Mouse (Mus musculus): Measurements from ENCODE around the gene Rbm42.
A peak's percentile ranks its signal among the peaks of the same experiment; 100 is the strongest.

Rbm42 gene

DNA sequence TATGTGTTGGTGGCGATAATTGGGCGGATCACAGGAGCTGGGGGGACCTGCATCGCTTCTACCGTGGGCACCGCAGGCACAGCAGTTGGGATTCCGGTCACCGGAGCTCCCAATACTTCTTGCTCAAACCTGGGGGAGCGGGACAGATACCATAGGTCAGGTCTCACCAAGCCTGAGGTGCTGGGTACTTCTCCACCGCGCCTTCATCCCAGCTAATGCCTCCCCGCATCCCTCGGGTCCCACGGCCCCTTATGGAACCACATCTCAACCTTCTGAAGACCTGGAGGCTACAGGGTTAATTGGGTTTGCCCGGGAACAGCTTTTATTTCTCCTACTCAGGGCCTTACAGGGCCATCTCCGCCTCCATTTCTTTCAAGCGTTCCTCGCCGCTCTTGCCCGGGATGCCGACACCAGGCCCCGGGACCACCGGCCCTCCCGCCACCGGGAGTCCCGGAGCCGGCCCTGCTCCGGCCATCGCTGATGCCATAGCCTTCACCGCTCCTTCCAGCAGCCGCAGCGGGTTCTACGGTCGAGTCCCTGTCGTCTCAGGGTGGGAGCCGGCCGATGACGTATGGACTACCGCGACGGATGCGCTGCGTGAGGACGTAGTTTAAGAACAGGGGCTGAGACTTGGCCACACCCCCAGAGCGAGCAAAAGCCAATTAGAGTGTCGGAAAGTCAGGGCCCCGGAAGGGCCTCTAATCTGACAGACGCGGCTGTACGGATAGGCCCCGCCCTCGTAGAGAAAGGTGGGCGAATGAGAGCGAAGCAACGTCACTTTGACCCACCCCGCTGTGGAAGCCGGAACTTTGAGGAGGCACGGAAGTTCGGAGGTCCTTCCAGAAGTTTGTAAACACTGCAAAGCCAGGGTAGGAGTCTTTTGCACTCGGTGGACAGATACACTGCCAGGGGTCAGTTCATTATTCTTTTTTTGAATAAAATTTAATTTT is at the start of gene Rbm42:
Gene Rbm42 (minus strand): TSS at position 727 of the 950 bp plus-strand sequence.
- DNase-seq = peak; percentile 98 to 99

DNA sequence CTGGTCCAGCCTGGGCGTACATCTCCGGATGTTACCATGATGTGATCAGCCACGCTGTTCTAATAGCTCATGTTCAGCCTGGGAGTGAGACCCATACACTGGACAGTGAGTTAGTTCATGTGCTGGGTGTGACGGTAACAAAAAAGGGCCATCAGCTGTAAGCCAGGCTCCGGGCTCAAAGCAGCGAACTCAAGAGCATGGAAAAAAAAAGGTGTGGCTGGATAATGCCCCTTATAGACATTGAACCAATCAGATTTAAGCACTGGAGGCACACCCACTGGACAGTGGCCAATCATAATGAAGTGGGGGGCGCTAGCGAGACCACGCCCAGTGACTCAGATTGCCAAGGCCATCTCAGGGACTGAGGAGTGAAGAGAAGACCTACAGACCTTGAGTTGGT is 48.5 kb upstream of the Rbm42 start, which contains the start of gene 2200002J24Rik:
Gene 2200002J24Rik (plus strand): TSS at position 338 of the 400 bp plus-strand sequence.
- no peak for DNase-seq

DNA sequence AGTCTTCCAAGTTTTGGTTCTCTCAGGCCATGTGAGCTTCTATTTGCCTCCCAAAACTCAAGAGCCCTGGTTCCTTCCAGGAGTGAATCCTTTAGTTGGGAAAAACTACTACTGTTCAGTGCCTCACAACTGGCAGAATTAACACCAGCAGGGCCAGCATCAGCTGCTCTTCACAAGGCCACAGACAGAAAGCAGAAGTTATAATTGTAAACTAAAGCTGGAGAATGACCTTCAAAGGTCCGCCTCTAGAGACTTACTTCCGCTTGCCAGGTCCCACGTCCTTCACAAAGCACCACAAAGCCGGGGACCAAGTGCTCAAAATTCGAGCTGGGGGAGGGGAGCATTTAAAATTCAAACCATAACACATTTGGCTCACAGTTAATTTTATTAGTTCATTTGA is 48.0 kb upstream of the Rbm42 start:
- no peak for DNase-seq

DNA sequence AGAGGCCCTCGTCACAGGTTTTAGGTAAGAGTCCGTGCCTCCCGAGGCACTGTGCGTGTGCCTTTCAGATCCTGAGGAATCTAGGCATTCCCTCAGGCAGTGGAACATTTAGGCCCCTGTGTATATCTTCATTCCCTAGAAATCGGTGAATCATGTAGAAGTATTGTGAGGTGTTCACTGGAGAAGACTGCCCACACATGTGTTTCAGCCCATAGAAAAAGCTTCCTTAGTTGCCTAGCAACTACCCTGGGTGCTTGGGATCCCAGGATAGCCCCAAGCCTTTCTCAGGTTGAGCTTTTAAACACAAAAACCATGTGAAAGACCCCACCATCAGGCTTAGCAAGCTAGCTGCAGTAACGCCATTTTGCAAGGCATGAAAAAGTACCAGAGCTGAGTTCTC is 38.2 kb upstream of the Rbm42 start:
- DNase-seq = no peak

DNA sequence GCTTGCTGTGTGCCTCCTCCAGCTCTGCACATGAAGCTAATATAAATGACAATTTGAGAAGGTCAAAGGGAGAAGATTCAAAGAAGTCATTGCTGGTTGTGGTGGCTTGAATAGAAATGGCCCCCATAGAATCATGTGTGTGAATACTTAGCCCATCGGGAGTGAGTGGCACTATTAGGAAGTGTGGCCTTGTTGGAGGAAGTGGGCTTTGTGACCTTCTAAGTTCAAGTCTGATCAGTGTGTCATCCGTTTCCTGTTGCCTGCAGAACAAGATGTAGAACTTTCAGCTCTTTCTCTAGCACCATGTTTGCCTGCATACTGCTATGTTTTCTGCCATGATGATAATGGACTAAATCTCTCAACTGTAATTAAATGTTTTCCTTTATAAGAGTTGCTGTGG is 33.3 kb upstream of the Rbm42 start:
- no peak for DNase-seq

DNA sequence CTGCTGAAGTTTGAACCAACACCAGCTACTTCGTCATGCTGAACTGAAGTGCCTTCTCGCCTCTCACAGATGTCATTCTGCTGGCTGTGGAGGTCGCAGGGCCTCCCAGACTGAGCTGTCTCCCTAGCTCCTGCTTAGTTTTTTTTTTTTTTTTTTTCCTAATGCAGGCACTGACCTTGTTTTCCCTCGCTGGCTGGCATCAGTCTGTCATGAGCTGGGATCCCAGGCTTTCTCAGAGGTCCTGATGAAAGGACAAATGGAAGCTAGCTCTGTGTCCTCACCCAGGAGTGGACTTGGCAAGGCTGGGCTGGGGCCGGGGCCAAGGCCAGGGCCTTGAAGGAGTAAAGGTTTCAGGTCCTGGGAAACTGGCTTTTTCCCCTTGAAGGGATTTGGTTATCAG is 31.8 kb upstream of the Rbm42 start:
- no peak for DNase-seq

DNA sequence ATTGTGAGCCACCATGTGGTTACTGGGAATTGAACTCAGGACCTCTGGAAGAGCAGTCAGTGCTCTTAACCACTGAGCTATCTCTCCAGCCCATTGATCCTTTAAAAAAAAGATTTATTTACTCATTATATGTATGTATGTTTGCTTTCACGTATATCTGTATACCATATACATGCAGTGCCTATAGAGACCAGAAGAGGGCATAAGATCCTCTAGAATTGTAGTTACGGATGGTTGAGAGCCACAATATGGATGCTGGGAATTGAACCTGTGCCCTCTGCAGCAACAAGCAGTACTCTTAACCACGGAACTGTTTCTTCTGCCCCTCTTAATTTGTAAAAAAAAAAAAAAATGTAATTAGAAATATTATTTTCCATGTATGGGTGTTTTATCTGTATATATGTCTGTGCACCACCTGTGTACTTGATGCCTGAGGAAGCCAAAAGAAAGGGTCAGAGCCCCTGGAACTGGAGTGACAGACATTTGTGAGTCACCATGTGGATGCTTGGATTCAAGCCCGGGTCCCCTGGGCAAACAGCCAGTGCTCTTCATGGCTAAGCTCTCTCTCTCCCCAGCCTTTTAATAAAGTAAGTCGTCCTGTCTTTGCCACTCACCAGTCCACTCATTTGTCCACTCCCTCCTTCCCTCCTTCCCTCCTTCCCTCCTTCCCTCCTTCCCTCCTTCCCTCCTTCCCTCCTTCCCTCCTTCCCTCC is 28.3 kb upstream of the Rbm42 start:
- DNase-seq = no peak

DNA sequence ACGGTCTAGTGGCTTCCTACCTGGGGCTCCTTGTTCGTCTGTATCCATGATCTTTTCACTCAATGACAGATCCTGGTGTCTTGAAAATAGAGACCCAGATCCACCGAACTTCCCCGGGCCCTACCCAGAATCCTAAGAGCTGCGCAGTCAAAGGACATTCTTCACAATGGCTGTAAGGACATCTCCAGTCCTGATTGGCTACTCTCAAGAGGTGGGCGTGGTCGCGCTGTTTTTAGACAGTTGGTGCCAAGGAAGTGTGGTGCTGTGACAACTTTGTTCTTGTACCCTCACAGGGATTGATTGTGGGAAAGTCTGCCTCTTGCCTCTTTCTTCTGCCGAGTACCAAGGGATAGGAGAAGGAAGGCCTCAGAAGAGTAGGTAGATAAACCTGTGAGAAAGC is 21.4 kb upstream of the Rbm42 start, which contains the start of gene Pmis2:
Gene Pmis2 (minus strand): TSS at position 126 of the 400 bp plus-strand sequence.
- DNase-seq = no peak

DNA sequence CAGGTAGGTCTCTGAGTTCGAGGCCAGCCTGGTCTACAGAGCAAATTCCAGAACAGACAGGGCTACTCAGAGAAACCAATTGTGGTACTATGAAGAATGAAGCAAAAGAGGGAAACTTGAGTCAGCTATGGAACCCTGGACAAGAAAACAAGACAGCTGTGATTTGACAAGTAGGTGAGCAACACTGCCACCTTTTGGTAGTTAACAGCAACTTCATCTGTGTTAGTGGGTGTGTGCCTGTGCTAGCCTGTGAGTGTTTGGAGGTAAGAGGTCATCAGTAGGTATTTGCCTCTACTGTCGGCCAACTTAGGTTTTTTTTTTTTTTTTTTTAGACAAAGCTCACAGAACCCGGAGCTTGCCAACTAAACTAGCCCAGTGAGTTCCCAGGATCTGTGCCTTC is 19.1 kb upstream of the Rbm42 start:
- no peak for DNase-seq

DNA sequence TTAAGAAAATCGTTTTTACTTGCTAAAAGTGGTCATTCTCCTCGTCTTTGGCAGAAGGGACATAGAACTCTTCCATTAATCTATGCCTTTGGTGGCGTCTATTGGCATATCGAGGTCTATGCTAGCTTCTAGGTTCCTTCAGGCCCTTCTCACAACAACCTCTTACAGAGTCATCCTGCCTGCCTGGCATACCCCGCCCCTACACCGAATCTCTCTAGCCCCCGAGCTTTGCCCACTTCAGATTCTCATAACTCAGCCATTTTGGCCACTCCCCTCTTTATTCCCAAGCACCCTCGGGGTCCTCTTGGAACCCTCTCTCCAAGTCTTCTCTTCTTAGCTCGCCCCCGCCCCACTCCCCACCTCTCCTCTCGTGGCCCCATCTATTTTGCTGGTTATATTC is 15.2 kb upstream of the Rbm42 start:
- no peak for DNase-seq

DNA sequence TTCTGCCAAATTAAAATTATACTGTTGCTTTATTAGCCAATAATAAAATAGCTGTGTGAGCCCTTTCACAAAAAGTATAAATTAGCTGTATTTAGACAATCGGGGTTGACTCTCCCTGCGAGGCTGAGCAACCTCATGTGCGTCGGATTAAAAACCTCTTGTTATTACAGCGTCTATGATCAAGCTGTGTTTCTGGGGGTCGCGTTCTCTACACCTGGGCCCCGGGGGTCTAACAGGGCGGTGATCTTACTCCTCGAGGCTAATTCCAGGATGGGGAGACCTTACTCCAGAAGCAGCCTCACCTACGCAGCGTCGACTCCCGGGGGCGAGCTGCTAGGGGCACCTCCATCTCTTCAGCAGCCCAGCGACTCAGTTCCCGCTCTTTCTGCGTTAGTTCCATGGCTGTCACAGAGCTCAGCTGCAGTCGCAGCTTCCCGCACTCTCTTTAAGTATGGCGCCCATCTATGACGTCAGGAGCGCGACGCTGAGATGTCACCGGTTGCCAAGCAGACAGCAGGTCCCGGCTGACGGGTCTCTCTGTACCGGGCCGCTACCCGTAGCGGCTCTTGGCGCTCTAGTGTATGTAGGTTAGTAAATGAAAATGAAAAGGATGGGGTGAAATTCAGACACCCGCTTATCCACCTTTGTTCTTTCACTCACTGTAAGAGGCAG is 14.5 kb upstream of the Rbm42 start, which contains the start of gene Haus5:
Gene Haus5 (minus strand): TSS at position 466 of the 672 bp plus-strand sequence.
- peak; percentile 74 to 82 for DNase-seq

DNA sequence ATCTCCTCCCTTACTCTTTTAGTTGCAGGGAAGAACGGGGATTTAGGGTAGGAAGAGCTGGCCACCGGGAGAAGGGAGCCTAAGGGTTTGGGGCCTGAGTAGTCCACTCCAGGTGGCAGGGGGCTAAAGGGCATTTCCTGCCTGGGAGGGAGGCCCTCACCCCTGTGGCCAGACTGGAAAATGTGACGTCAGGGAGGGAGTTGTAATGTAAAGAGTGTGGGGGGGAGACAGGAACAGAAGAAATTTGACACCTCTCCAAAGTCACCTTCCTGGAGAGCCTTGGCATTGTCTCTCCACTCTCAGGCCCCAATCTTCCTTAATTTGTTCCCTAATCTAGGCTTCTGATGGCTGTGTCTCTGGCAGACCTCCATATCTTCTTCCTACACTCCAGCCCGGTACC is 11.0 kb downstream of the Rbm42 start:
- DNase-seq = no peak

DNA sequence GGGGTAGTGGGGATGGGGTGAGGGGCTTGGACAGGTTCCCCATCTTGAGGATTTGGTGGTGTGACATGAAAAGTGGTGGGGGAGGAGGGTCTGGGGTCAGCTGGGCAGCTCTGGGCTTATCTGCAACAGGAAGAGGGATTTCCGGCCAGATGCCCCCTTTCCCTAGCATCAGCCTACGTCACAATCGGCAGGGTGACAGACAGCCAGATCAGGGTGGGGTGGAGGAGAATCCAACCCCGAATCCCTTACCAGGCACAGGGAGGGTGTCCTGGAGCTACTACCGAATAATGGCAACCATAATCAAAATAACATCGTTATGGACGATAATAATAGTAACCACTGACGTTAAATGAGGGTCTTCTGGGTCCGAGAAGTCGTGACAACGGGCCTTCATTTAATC is 13.7 kb downstream of the Rbm42 start:
- DNase-seq = no peak

DNA sequence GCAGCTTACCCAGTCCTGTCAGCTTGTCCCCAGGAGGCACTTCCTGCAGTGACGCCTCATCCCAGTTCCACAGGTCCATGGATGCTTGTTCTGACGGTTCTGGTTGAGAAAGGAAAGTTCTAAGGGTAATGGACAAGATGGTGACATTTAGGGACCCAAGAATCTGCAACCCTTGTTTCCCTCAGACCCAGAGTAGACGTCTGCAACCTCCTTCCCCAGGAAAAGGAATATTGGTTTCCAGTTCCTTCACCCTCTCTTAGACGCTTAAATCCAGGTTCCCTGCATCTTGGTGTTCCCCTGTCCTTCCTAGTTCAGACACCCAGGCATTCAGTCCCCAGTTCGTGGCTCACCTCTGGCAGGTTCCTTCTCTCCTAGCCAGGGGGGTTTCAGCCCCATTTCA is 14.4 kb downstream of the Rbm42 start, which contains the start of gene Etv2:
Gene Etv2 (minus strand): TSS at position 101 of the 400 bp plus-strand sequence.
- DNase-seq = no peak

DNA sequence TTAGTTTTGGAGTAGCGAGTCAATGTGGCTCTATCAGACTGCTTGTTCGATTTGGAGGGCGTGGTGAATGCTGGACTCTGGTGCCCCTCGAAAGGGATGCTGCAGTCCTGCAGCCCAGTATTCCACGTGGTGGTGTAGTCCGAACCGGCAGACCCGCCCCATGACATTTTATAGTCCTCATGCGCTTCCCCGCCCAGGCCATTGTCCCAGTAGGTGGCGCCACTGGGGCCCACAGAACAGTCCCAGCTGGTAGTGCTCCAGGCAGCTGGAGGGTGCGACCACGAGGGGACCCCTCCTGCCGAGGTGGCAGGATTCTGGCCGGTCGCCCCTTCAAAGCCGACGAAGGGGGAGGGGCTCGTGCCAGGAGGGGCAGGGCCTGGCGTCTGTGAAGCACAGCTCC is 15.5 kb downstream of the Rbm42 start:
- peak; percentile 20 to 23 for DNase-seq

DNA sequence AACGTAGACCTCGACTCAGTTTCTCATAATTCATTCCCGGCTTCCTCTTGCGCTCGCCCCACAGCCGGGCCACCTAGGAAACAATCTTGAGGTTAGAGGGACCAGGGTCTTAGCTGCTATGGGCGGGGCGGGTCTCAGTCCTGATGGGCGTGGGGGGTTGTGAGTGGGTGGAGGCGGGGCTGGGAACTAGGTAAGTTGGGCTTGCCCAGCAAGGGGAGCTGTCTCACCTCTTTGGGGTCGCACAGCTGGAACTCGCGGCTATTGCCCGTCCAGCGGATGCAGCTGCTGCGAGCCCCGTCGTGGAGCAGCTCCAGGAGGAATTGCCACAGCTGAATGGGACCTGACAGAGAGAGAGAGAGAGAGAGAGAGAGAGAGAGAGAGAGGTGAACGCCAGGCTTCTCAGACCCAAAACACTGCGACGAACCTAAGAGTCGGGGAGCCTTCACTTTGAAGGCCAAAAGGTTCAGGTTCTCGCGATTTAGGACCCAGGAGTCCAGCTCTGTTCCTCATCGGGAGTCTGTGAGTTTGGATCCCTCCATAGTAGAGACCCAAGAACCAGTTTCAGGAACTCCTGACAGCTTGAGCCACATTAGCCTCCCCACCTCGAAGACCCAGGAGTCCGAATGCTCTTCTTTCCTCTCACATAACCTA is 16.2 kb downstream of the Rbm42 start:
- DNase-seq = no peak

DNA sequence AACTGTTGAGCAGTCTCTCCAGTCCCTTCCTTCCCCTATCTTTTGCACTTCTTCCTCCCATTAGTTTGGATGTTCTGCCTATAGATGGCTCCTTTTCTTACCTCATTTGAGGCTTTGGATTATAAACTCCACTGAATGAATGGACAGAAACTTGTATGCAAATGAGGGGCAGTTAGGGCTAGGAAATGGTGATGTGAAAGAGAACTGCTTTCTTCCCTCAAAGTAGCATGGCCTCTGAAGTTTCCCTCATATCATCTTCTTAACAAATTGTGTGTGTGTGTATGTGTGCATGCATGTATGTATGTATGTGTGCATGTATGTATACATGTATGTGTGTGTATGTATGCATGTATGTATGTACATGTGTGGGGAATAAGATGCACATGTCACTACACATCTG is 21.1 kb downstream of the Rbm42 start:
- no peak for DNase-seq

DNA sequence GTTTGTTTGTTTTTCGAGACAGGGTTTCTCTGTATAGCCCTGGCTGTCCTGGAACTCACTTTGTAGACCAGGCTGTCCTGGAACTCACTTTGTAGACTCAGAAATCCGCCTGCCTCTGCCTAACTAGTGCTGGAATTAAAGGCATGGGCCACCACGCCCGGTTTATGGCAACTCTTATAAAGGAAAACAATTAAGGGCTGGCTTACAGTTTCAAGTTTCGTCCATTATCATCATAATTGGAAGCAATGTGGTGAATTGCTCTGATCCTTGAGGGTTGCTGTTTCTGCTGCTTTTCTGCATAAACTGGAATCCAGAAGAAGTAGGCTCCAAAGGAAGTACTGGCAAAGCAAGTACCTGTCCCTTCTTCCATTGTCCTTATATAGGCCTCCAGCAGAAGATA is 23.5 kb downstream of the Rbm42 start:
- DNase-seq = no peak

DNA sequence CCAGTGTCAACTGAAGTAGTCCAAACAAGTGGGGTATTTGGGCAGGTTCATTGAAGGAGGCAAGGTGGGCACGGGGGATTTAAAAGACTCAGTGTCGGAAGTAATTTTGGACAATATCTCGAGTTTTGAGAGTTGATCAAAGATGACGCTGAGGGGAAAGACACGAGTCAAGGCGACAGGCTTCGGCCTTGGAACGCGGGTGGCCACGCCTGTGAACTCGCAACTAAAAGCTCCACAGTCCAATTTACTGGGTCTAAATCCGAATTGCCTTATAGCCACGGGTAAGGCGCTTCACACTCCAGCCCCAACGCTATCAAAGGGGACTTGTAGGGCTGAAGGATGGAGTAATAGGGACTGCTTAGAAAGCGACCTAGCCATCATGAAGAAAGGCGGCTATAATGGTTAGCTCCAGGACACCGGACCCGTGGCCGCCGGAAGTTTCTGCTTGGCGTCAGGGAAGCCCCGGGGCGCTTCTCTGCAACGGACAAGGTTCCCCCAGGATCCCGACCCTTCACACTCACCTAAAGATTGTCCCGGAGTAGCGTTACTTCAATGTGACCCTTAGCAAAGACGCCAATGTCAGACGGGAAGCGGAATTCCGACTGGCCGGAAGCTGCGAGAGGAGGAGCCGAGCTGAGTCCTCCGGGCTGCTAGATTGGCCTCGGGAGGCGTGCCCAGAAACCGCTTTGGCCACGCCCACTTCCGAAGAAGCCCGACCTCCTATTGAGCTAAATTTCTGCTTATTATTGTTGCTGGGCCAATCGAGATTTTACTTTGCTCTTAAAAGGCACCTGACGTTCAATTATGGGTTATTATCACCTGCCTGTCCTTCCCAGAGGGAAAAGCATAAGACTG is 24.4 kb downstream of the Rbm42 start, which contains the start of gene Cox6b1:
Gene Cox6b1 (minus strand): TSS at position 622 of the 855 bp plus-strand sequence.
- peak; percentile 75 to 78 for DNase-seq

DNA sequence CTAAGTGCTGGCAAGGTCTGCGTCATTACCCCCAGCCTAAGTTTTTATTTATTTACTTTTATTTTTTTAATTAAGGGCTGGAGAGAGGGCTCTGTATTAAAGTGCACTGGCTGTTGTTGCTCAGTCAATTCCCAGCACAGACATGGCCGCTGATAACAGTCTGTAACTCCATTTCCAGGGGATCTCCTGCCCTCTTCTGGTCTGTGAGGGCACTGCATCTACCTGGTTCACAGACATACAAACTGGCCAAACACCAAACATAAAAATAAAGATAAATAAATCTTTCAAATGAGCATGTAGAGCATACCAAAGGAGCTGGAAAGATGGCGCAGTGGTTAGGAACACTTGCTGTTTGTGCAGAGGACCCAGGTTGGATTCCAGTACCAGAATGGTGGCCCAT is 30.9 kb downstream of the Rbm42 start:
- DNase-seq = no peak

DNA sequence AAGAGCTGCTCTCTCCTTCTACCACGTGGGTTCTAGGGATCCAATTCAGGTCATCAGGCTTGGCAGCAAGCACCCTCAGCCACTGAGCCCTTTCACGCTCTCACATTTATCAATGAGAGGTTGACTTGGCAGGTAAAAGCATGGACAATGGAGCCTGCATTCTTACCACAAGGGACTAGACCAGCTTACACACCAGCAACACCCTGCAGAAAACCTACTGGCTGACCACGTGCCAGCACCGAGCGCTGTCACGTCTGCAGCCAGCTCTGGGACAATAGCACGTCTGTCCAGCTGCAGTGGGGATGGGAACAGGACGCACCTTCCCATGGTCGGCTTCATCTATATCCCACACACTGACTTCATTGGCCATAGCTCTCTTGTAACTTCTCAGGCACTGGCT is 31.5 kb downstream of the Rbm42 start:
- no peak for DNase-seq
